Mouse (Mus musculus): ENCODE data around the gene Pfn1.

Pfn1 gene

GRCm38 (mm10) chr11:70654198-70654922, at the start of gene Pfn1:
Gene Pfn1 (minus strand): TSS chr11:70654644.
- in situ Hi-C loops (cut with MboI, MseI): loop anchor here in 1 of 2 experiments (10.0 to 25.0 kb wide), 2 partner anchors 660 to 1567 kb away; partner anchors contain the start of genes Gabarap, Per1, Phf23 and Vamp2

GRCm38 (mm10) chr11:70702781-70703180, 48.3 kb upstream of the Pfn1 start:
- in situ Hi-C loops (cut with MboI, MseI): no loop called here

GRCm38 (mm10) chr11:70701984-70702733, 47.7 kb upstream of the Pfn1 start:
- in situ Hi-C loops (cut with MboI, MseI): no loop called here

- in situ Hi-C loops (cut with MboI, MseI): no loop called here
Observed at GRCm38 (mm10) chr11:70701221-70701955, 46.9 kb upstream of the Pfn1 start.

GRCm38 (mm10) chr11:70700613-70701012, 46.2 kb upstream of the Pfn1 start:
- in situ Hi-C loops (cut with MboI, MseI): no loop called here

DNA sequence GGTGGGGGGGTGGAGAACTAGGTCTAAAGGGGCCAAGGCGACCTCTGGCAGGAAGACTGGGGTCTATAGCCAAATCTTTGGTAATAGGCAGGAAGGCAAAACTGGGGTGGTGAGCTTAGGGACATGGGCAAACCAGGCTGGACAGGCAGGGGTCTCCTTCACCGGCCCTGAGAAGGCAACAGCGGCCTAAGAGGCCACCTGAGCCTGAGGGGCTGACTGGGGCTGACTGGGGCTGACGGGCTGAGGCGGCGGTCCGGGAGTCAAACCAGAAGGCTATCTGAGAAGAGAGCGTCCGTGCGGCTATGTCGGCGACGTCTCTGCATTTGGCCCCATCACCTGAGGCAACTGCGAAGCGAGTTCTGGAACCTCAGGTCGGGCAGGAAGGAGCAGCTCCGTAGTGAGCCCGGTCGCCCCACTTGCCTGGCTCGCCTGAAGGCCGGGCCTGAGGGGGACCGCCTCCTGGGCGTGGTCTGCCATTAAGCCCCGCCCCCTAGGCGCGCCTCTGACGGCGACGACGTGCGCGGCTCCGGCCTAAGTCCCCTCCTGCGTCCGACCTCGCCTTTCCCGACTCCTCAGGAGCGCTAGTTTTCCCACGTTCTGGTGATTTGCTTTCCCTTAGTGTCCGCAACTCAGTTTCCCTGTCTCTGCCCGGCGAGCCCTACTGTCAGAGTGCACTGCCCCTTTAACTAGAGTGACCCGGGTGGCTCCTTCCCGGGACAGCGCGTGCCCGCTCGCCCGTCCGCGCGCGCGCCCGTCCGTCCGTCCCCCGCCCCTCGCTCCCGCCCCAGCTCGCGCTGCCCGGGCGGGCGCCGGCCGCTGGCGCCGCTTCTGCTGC, 45.5 kb upstream of the Pfn1 start, which contains the start of the genes Inca1 and Kif1c:
Gene Inca1 (minus strand): TSS at position 434 of the 835 bp plus-strand sequence.
Gene Kif1c (plus strand): TSS at position 827 of the 835 bp plus-strand sequence.
- in situ Hi-C loops (cut with MboI, MseI): no loop called here

DNA sequence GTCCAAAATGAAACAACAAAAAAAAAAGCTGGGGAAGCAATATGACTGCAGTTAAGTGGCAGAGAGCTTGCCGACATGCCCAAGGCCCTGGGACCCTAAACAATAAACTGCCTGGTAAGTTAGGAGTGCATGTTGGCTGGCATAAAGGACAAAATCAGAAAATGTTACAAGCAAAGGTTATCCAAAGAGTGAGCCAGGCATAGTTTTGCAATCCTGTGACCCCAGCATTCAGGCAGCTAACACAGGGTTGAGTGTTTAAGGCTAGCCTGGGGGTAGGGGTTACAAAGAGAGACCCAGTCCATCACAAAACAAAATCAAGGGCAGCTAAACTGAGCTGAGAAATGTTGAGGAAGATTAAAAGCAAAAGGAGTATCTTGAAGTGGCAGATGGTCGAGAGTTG, 44.6 kb upstream of the Pfn1 start:
- in situ Hi-C loops (cut with MboI, MseI): no loop called here

- in situ Hi-C loops (cut with MboI, MseI): no loop called here
Observed at GRCm38 (mm10) chr11:70697376-70697775, 42.9 kb upstream of the Pfn1 start.

- in situ Hi-C loops (cut with MboI, MseI): no loop called here
Observed at GRCm38 (mm10) chr11:70693504-70693903, 39.1 kb upstream of the Pfn1 start.

DNA sequence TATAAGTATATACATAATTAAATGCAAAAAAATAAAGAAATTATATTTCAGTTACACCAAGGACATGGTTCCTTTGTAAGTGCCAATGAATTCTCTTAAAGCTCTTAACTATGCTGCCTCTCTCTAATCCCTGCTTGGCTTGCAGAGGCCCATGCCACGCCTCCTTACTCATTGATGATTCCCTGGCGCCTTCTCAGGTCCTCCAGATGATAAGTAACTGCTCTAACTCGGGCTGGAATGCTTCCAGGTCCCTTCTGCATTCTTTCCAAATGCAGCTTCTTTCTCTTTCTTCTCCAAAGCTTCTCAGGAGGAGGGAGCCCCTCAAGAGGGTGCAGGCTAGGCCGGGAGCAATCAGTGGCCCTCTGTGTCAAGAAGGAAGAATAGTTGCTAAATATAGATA, 35.1 kb upstream of the Pfn1 start:
- in situ Hi-C loops (cut with MboI, MseI): loop anchor here in 1 of 2 experiments (5.0 kb wide), 1 partner anchor 63 kb away; no protein-coding TSS in a partner anchor

- in situ Hi-C loops (cut with MboI, MseI): loop anchor here in 1 of 2 experiments (5.0 kb wide), 1 partner anchor 64 kb away; no protein-coding TSS in a partner anchor
Observed at GRCm38 (mm10) chr11:70688372-70688771, 33.9 kb upstream of the Pfn1 start.

DNA sequence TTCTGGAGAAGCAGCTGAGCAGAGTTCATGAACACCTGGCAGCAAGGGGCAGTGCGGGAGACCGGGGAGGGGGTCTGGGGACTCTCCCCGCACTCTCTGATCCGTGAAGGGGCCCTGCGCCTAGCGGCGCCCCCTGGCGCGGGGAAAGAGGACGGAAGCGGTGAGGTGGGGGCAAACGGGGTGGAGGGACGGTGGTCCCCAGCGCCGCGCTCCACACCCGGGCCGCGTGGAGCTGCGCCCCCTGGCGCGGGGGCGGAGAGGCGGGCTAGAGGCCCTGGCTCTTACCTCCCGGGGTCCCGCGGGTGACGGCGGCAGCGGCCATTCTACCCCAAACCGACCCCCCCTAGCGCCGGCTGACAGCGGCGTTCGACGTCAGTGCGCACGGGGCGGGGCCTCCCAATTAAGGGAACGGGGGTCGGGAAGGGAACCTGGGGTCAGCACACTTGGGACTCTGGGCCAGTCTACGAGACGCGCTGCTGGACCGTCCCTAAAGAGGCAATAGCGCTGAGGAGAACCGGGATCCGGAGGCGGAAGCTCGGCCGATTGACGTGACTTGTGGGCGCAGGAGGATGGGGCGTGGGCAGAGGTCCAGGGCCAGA, 33.3 kb upstream of the Pfn1 start, which contains the start of gene Camta2:
Gene Camta2 (minus strand): TSS at position 505 of the 599 bp plus-strand sequence.
- in situ Hi-C loops (cut with MboI, MseI): loop anchor here in 1 of 2 experiments (5.0 kb wide), 1 partner anchor 65 kb away; no protein-coding TSS in a partner anchor

- in situ Hi-C loops (cut with MboI, MseI): loop anchor here in 1 of 2 experiments (5.0 kb wide), 1 partner anchor 65 kb away; no protein-coding TSS in a partner anchor
Observed at GRCm38 (mm10) chr11:70686901-70687566, 32.6 kb upstream of the Pfn1 start.

- in situ Hi-C loops (cut with MboI, MseI): loop anchor here in 1 of 2 experiments (5.0 kb wide), 1 partner anchor 69 kb away; no protein-coding TSS in a partner anchor
Observed at GRCm38 (mm10) chr11:70683640-70684039, 29.2 kb upstream of the Pfn1 start.

DNA sequence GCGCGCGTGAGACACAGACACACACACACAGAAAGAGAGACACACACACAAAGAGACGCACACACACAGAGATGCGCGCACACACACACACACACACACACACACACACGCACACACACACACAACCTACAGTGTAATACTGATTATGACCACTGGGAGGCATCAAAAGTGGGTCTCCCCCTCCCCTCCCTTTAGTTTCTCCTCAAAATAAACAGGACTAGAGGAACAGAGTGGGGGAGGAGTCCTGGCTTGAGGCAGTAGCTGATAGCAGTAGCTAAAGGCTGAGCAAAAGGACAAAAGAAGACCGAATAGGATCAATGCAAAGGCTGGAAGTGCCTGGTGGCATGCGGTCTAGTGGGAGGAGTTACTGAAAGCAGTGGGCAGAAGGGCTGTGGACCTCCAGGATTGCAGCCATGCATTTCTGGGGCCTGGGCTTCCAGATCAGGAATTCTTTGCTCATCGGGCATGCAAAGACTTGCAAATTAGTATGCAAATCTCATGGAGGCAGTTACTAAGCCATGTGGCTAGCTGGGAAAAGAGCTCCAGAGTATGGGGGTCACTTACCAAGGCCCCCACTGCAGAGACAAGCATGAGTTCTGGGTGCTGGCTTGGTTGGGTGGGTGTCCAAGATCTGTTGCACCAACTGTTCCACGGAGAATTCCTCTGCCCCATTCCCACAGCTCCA, 27.6 kb upstream of the Pfn1 start:
- in situ Hi-C loops (cut with MboI, MseI): loop anchor here in 1 of 2 experiments (5.0 kb wide), 1 partner anchor 70 kb away; no protein-coding TSS in a partner anchor

- in situ Hi-C loops (cut with MboI, MseI): loop anchor here in 1 of 2 experiments (5.0 kb wide), 1 partner anchor 71 kb away; no protein-coding TSS in a partner anchor
Observed at GRCm38 (mm10) chr11:70681170-70681569, 26.7 kb upstream of the Pfn1 start.

DNA sequence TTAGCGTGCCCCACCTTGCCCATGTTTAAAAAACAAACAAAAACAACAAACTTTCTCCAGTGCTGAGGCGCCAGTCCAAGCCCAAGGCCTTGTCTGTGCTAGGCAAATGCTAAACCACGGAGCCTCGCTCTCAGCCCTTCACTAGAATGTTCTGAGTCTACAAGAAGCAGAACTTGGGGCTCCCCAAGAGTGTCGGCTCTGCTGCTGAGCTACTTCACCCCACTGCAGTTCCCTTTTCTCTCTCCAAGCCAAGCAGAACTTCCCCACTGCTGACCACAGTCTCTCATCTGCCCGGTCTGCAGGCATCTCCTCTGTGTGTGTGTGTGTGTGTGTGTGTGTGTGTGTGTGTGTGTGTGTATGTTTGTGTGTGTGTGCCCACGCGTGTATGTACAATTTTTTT, 25.4 kb upstream of the Pfn1 start:
- in situ Hi-C loops (cut with MboI, MseI): loop anchor here in 1 of 2 experiments (5.0 kb wide), 1 partner anchor 72 kb away; no protein-coding TSS in a partner anchor

GRCm38 (mm10) chr11:70679361-70679760, 24.9 kb upstream of the Pfn1 start:
- in situ Hi-C loops (cut with MboI, MseI): no loop called here

DNA sequence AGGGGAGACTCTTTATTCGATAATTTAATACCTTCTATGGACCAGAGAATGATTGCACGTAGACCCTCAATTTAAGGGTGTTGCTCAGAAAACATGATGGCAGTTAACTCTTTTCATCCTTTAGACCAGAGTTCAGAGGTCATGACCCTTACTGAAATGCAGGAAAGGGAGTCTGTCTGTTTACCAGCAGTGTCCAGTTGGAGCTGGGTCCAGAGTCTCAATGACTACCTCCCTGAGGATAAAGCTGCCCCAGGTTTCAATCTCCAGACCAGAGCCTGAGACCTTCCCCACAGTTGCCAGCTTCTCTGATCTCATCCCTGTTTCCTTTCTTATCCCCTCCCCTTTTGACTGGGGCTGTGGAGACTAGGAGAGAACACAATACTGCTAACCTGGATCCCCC, 24.1 kb upstream of the Pfn1 start:
- in situ Hi-C loops (cut with MboI, MseI): no loop called here

All from T-helper 17 cell (primary cell).